Mouse (Mus musculus) inflammation-experienced regulatory T-cells, adult 6 months (primary cell): Measurements from ENCODE around the gene Kif22. TPM values are rescaled to one million over a fixed set of nuclear protein-coding genes. Genes with fewer than 3 reads are reported as not detected.

Experiments
- ATAC-seq: one replicate; pipeline ENCODE4 v1.8.0; 2017
- polyA plus RNA-seq, 3 experiments: library from polyadenylated mRNA; unstranded; fragments of 100-300 nt; shearing (Covaris generic); gene quantifications; one replicate each; pipeline ENCODE4 v1.2.1; 2017

The Kif22 gene
- polyA plus RNA-seq, 3 experiments from 2014 or later: 11.7 to 94.2 (median 13.8) TPM

GRCm38 (mm10) chr7:127016971-127017949 lies 25.0 kb downstream of the Kif22 start, which contains the start of gene Pagr1a:
Gene Pagr1a (minus strand): TSS chr7:127017352.
- peak; percentile 71 for ATAC-seq

GRCm38 (mm10) chr7:127016486-127016938 lies 25.8 kb downstream of the Kif22 start:
- peak; percentile 60 for ATAC-seq

GRCm38 (mm10) chr7:127016481-127016485 lies 26.0 kb downstream of the Kif22 start, which contains the start of gene Pagr1b:
Gene Pagr1b (minus strand): TSS chr7:127016484.
- no peak for ATAC-seq

GRCm38 (mm10) chr7:127016081-127016480 lies 26.2 kb downstream of the Kif22 start:
- no peak for ATAC-seq

- no peak for ATAC-seq
Measured at GRCm38 (mm10) chr7:127014993-127015392, 27.3 kb downstream of the Kif22 start.

GRCm38 (mm10) chr7:127014320-127014719 lies 28.0 kb downstream of the Kif22 start, which contains the start of gene Mvp:
Gene Mvp (minus strand): TSS chr7:127014621.
- peak; percentile 70 for ATAC-seq

- no peak for ATAC-seq
Measured at GRCm38 (mm10) chr7:127013385-127013784, 28.9 kb downstream of the Kif22 start.

- ATAC-seq: no peak
Measured at GRCm38 (mm10) chr7:127012845-127013244, 29.4 kb downstream of the Kif22 start.

- no peak for ATAC-seq
Measured at GRCm38 (mm10) chr7:127012374-127012773, 29.9 kb downstream of the Kif22 start.

GRCm38 (mm10) chr7:127011717-127012116 lies 30.6 kb downstream of the Kif22 start:
- ATAC-seq: no peak

GRCm38 (mm10) chr7:127011051-127011450 lies 31.2 kb downstream of the Kif22 start:
- no peak for ATAC-seq

GRCm38 (mm10) chr7:127009307-127010085 lies 32.8 kb downstream of the Kif22 start:
- ATAC-seq: no peak

- no peak for ATAC-seq
Measured at GRCm38 (mm10) chr7:127008239-127009019, 33.8 kb downstream of the Kif22 start.

- ATAC-seq: no peak
Measured at GRCm38 (mm10) chr7:127007313-127008024, 34.8 kb downstream of the Kif22 start.

GRCm38 (mm10) chr7:127004122-127004875 lies 38.0 kb downstream of the Kif22 start:
- no peak for ATAC-seq

GRCm38 (mm10) chr7:127003620-127004019 lies 38.7 kb downstream of the Kif22 start:
- ATAC-seq: no peak

GRCm38 (mm10) chr7:126999568-126999967 lies 42.7 kb downstream of the Kif22 start:
- peak; percentile 82 for ATAC-seq

GRCm38 (mm10) chr7:126996449-126996848 lies 45.8 kb downstream of the Kif22 start:
- ATAC-seq: no peak

- ATAC-seq: no peak
Measured at GRCm38 (mm10) chr7:126988816-126989215, 53.5 kb downstream of the Kif22 start.

- ATAC-seq: no peak
Measured at GRCm38 (mm10) chr7:126986319-126986718, 56.0 kb downstream of the Kif22 start.

- no peak for ATAC-seq
Measured at GRCm38 (mm10) chr7:126984667-126985444, 57.4 kb downstream of the Kif22 start.
